Mouse (Mus musculus) right cerebral cortex, postnatal 14 days (tissue): ENCODE data around the gene Slc16a7.

Experiments
- DNase-seq: peaks from one replicate; pipeline ENCODE4 v3.0.0; 2022

Slc16a7 gene

DNA sequence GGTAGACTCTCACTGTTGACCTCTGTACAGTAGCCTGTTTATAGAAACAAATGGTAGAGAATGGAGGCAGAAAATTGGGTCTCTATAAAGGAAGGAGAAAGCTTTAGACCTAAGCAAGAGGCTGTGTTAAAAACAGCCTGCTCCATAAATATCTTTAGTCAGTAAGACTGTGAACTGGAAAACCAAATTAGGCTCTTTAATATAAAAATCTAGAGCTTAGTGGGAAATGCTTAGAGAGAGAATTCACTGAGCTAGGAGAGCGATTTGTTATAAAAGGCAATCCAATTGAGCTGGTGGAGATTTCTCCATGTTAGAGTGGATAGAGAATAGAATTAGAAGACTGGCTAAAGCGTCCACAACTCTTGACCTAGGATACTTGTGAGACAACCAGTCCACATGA, 211.5 kb downstream of the Slc16a7 start:
- no peak for DNase-seq

GRCm38 (mm10) chr10:125175013-125175650, 214.1 kb downstream of the Slc16a7 start:
- no peak for DNase-seq

- DNase-seq: no peak
These were observed 217.6 kb downstream of the Slc16a7 start for GRCm38 (mm10) chr10:125171625-125172024.

DNA sequence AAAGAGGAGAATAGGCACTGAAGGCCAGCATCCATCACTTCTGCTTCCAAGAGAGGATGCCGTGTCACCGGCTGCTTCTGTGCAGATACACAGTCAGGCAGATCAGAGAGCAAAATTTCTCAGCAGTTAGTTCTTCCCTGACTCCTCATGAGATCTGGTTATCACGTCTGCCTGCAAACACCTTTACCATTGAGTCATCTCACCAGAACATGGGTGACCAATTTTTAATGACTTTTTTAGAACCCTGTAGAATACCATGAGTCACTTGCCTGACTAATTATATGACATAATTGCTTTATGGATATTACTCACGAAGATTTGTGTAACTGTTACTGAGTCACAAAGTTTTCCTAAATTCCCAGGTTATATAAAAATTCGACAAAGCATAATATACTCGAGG, 218.1 kb downstream of the Slc16a7 start:
- no peak for DNase-seq
